Mouse (Mus musculus): ENCODE measurements around the gene Btrc.

GRCm38 (mm10) chr19:45560153-45560890 lies 196.8 kb downstream of the Btrc start, which contains the start of the genes Poll and Gm17018:
- no peak for TF ChIP-seq CTCF (IDR thresholded peaks at IDR 0.05; ENCODE audit: insufficient read depth, low read depth, low read length)
- TF ChIP-seq POLR2A (IDR thresholded peaks at IDR 0.05; ENCODE audit: insufficient read depth, low read depth, low read length) = 0 out of 2 replicates have a peak, but pooled peaks have one; percentile 31

All from olfactory bulb, adult 2 months (tissue).